Mouse (Mus musculus): ENCODE data around the gene Plaur.
A peak's percentile ranks its signal among the peaks of the same experiment; 100 is the strongest.

DNA sequence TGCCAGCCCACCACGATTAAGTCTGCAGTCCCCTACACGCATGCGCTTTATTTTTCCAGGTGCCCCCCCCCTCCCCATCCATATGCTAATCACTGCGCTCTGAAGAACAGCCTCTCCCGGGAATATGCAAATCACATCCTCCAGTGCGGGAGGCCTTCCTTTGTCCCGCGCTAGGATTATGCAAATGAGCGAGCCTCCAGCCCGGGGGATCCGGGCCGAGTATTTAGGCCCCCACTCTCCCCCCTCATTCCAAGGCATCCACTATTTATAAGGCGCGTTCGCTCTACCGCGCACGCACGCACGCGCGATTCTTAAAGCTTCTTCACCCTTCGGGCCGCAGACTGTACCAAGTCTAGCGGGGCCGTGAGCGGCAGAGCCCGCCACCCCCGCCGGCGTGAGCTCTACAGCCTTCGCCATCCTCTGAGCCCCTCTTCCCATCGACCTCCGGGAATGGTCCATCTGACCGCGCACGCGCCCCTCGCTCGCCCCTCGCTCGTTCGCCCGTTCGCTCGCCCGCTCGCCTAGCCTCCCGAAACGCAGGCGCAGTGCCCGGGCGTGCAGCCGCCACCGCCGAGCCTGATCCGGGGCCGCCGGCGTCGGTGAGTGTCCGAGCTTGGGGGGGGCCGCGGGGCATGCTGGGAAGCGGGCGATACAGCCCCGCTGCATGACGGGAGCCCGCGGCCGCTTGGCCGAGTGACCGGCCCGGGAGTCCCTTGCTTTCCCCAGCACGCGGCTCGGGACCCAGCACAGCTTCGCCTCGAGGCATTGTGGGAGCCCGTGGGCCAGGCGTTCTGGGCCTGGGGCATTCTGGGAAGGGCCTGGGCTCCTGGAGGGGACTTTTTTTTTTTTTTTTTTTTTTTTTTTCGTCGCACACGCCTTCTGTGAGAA is 44.8 kb downstream of the Plaur start, which contains the start of gene Zfp428:
- TF ChIP-seq CTCF (IDR thresholded peaks at IDR 0.05; ENCODE audit: insufficient read depth, low read length) (no peak), POLR2A (IDR thresholded peaks at IDR 0.05; ENCODE audit: borderline replicate concordance, extremely low read depth, low read depth, low read length) (peak; percentile 61)

Measured in lung, adult 2 months (tissue).